Mouse (Mus musculus) liver, postnatal 0 days (tissue): ENCODE results near the gene Atic. TPM values are rescaled to one million over a fixed set of nuclear protein-coding genes. Genes with fewer than 3 reads are reported as not detected.
A peak's percentile ranks its signal among the peaks of the same experiment; 100 is the strongest.

ENCODE experiments used
- ATAC-seq: fragments of 200-750 bp; cut with Nextera tagmentation; 2 replicates; pipeline ENCODE4 v1.8.0; 2017; ENCODE audit warnings: mild to moderate bottlenecking, moderate library complexity
- DNase-seq: peaks from one replicate; pipeline ENCODE4 v3.0.0-alpha.2; 2016
- H3K27ac ChIP-seq: fragments of 300-500 bp; sonication (generic); 2 replicates; pipeline ENCODE4 v1.5.1; 2014; ENCODE audit warnings: antibody characterized with exemption, moderate library complexity, mild to moderate bottlenecking, low read depth
- H3K27me3 ChIP-seq: fragments of 300-500 bp; sonication (generic); 2 replicates; pipeline ENCODE4 v1.6.1; 2014; ENCODE audit warnings: low read length, control low read depth, mixed read lengths; ENCODE audit not compliant: insufficient read depth
- H3K36me3 ChIP-seq: fragments of 300-500 bp; sonication (generic); replicated peaks from 2 replicates; pipeline ENCODE4 v1.6.1; 2014; ENCODE audit warnings: mild to moderate bottlenecking, control low read depth, low read length, moderate library complexity, mixed read lengths; ENCODE audit not compliant: insufficient read depth
- H3K4me1 ChIP-seq: fragments of 300-500 bp; sonication (generic); 2 replicates; pipeline ENCODE4 v1.6.1; 2014; ENCODE audit warnings: antibody characterized with exemption, mild to moderate bottlenecking, control low read depth; ENCODE audit not compliant: insufficient read depth
- H3K4me2 ChIP-seq: fragments of 300-500 bp; sonication (generic); 2 replicates; pipeline ENCODE4 v1.6.1; 2014; ENCODE audit warnings: low read depth, mild to moderate bottlenecking, low read length, moderate library complexity, mixed read lengths
- H3K4me3 ChIP-seq: fragments of 300-500 bp; sonication (generic); 2 replicates; pipeline ENCODE4 v1.5.1; 2014; ENCODE audit warnings: low read depth, low read length
- H3K9ac ChIP-seq: fragments of 300-500 bp; sonication (generic); replicated peaks from 2 replicates; pipeline ENCODE4 v1.6.1; 2014; ENCODE audit warnings: mild to moderate bottlenecking, moderate library complexity
- H3K9me3 ChIP-seq: fragments of 300-500 bp; sonication (generic); 2 replicates; pipeline ENCODE4 v1.6.1; 2016; ENCODE audit warnings: mild to moderate bottlenecking, control low read depth, low read length, mixed read lengths
- CTCF ChIP-seq: sonication (generic); IDR thresholded peaks from 2 replicates; pipeline ENCODE4 v1.5.1; 2016; ENCODE audit warnings: antibody characterized with exemption, low read depth
- EP300 ChIP-seq: IDR thresholded peaks from 2 replicates; pipeline ENCODE4 v1.6.1; 2016; ENCODE audit warnings: antibody characterized with exemption, low read depth, mild to moderate bottlenecking
- WGBS: fragments of 180-500 bp; shearing (Covaris S2); extraction: QIAGEN DNeasy Blood & Tissue Kit; methylation state at CpG from one replicate; pipeline ENCODE4 v1.1.7; 2014; ENCODE audit not compliant: insufficient replicate concordance; 5-methylcytosine and 5-hydroxymethylcytosine counted together
- polyA plus RNA-seq: library from polyadenylated mRNA; unstranded; fragments of >200 nt; fragmentation: Nextera tagmentation; extraction: Ambion mirVana; gene quantifications from 2 replicates; pipeline ENCODE4 v1.2.1, GENCODE M21; 2015

The Atic gene
- polyA plus RNA-seq, 1 experiment from 2014 or later, result 22.2 TPM

DNA sequence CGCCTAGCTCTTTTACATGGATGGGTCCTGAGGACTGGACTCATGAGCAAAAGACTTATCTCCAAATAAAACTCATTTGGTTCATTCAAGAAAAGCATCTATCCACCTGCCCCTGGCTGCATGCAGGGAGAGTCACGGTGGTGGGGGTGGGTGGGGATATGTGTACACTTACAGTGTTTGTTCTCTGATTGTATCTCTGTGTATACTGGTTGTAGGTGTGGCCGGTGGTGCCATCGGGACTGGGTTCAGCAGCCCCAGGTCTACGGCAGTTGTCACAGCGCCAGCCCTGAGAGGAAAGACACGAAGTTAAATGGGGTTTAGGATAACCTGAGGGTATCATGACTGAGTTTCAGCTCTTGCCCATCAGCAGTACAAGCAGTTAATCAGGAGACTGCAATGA is 29.7 kb downstream of the Atic start:
- Histone ChIP-seq H3K36me3 (peaks cover 41% of the 10 kb centered on the region), H3K27me3 (no peaks in the 10 kb centered on the region), H3K27ac (no peak overlapping the region), H3K4me3 (no peak overlapping the region), H3K9ac (no peak overlapping the region), H3K4me1 (no peaks in the 10 kb centered on the region), H3K4me2 (no peak overlapping the region), H3K9me3 (no peaks in the 10 kb centered on the region)
- no peak for DNase-seq
- ATAC-seq, result no peak
- no peak for TF ChIP-seq CTCF
- TF ChIP-seq EP300, result no peak
- WGBS, result 69% methylated on average over 7 of the region's 7 CpGs

DNA sequence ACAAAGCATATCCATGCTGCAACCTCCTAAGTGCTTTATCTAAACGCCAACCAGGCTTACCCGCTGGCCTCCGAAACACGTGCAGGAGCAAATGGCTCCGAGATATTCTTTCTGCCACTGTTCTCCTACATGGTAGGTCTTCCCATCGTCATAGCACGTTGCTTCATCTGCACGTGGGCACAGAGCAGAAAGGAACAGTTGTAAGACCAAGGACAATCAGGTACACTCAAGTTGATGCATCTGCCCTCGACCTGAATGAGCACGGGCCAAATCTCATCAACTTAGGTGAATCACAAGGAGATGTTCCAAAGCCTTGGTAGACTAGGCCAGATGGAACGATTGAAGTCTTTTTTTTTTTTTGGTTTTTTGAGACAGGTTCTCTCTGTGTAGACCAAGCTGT is 33.1 kb downstream of the Atic start:
- no peak for ATAC-seq
- no peaks in the 10 kb centered on the region for H3K4me1 ChIP-seq
- WGBS, result 89% methylated on average over 11 of the region's 11 CpGs
- TF ChIP-seq CTCF (no peak), EP300 (no peak)
- H3K9ac ChIP-seq, result no peak overlapping the region
- DNase-seq, result no peak
- H3K36me3 ChIP-seq, result peaks cover 55% of the 10 kb centered on the region
- no peak overlapping the region for H3K27ac ChIP-seq
- no peaks in the 10 kb centered on the region for H3K9me3 ChIP-seq
- H3K27me3 ChIP-seq, result no peaks in the 10 kb centered on the region
- H3K4me3 ChIP-seq, result no peak overlapping the region
- no peak overlapping the region for H3K4me2 ChIP-seq

DNA sequence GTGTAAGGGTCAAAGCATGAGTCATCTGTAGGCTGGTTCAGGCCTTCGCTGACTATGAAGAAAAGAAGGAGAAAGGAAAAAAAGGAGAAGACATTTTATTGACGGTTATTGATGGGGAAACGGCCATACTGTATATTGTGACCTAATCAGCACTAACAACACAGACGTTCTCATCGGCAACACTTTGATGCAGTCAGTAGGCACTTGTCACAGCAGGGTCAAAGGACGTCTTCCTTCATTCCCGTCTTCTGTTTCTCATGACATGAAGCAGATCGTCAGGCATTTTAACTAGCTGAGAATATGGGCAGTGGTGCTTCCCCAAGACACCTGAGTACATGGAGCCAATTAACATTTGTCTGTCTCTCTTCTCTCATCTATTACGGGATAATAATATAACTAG is 36.2 kb downstream of the Atic start:
- WGBS, result 84% methylated on average over 9 of the region's 9 CpGs
- Histone ChIP-seq H3K36me3 (peaks cover 58% of the 10 kb centered on the region), H3K27me3 (no peaks in the 10 kb centered on the region), H3K4me3 (no peak overlapping the region), H3K27ac (no peak overlapping the region), H3K4me2 (no peak overlapping the region), H3K4me1 (no peaks in the 10 kb centered on the region), H3K9ac (no peak overlapping the region), H3K9me3 (no peaks in the 10 kb centered on the region)
- DNase-seq (no peak), ATAC-seq (no peak)
- TF ChIP-seq CTCF (no peak), EP300 (no peak)

DNA sequence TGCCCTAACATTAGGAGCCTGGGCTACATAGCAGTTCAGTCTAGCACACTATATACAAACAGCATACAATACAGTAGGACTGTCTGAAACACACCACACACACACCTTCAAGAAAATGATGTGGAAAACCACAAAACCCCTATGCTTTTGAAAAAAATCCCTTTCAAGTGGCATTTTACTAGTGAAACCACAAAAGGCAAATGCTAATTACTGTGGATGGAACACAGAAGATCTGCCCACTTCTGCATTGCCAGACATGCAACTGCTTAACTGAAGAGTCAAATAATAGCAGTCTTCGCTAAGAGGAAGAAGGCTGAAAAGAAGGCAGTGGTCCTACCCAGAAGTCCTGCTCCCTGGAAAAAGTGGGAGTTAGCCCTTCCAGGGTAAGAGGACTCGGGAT is 37.3 kb downstream of the Atic start:
- H3K4me3 ChIP-seq, result no peak overlapping the region
- no peaks in the 10 kb centered on the region for H3K9me3 ChIP-seq
- no peak for TF ChIP-seq EP300
- TF ChIP-seq CTCF, result no peak
- H3K4me1 ChIP-seq, result no peaks in the 10 kb centered on the region
- peaks cover 56% of the 10 kb centered on the region for H3K36me3 ChIP-seq
- no peak overlapping the region for H3K4me2 ChIP-seq
- H3K27ac ChIP-seq, result no peak overlapping the region
- ATAC-seq, result no peak
- no peak overlapping the region for H3K9ac ChIP-seq
- no peaks in the 10 kb centered on the region for H3K27me3 ChIP-seq
- no peak for DNase-seq
- WGBS, result 73% methylated on average over 2 of the region's 2 CpGs

DNA sequence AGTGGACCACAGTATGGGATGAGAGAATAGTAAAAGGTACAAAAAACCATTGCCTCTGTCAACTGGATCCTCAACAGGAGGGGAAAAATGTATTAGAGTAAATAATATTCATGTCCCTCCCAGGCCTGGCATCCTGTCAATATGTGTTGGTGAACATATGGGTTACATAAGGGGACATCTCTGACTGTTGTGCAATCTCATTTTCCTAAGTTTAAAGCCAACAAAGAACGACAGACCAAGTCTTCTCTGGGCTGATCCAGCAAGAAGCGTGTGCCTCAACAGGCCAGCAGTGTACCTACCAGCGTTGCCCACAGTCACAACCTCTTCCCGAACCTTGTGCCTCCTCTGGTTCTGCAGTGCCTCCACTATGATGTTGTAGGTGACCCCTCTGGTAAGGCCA is 38.4 kb downstream of the Atic start:
- 61% methylated on average over 4 of the region's 4 CpGs for WGBS
- Histone ChIP-seq H3K27me3 (no peaks in the 10 kb centered on the region), H3K27ac (no peak overlapping the region), H3K36me3 (peaks cover 55% of the 10 kb centered on the region), H3K4me3 (no peak overlapping the region), H3K9ac (no peak overlapping the region), H3K4me2 (no peak overlapping the region), H3K4me1 (no peaks in the 10 kb centered on the region), H3K9me3 (no peaks in the 10 kb centered on the region)
- no peak for TF ChIP-seq EP300
- no peak for TF ChIP-seq CTCF
- no peak for DNase-seq
- peak; percentile 9; the same call in 1 of the 2 replicates for ATAC-seq

DNA sequence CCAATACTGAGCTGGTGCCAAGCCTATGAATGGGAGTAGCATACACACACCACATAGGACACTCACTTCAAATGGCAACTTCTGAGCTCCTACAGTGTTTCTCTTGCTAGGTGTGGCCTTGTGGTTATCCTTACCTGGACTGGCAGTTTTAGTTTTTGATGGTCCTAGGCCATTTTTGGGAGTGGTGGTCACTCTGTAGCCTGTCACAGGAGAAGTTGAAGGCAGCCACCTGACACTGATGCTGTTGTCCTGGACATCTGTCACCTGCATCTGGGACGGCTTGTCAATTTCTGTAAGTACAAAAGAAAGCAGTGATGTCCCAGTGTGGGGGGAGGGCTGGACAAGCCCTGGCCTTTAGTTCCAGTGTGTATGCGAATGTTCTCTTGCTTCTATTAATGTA is 48.8 kb downstream of the Atic start:
- H3K9ac ChIP-seq, result no peak overlapping the region
- 81% methylated on average over 2 of the region's 2 CpGs for WGBS
- no peak for ATAC-seq

DNA sequence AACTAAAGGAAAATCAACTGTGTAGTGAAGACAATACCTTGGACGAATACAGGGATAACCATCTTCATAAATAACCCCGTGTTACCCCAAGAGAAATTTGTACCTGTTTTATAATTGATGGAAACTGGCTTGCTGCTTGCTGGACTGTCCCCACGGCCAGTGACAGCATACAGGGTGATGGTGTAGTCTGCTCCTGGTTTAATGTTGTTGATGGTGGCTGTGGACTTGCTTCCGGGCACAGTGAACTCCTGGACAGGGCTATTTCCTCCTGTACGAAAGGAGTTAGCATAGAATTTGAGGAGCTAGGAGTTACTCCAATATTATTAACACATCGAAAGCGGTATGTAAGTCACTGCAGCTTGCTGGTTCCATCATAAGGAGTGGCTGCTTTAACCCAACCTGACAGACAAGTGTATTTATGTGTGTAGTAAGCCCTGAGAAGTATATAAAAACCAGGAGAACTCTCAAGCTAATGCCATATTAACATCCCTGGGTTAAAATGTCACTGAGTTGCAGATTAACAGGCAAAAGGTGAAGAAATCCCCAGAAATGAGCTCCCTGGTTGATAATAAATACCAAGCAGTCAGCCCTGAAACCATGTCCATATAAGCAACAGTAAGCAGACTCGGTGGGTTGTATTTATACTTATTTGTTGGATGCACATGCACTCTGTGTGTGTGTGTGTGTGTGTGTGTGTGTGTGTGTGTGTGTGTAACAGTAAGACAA is 49.8 kb downstream of the Atic start:
- no peak overlapping the region for H3K4me3 ChIP-seq
- WGBS, result 83% methylated on average over 8 of the region's 8 CpGs
- no peaks in the 10 kb centered on the region for H3K27me3 ChIP-seq
- H3K9ac ChIP-seq, result no peak overlapping the region
- no peak overlapping the region for H3K4me2 ChIP-seq
- DNase-seq (no peak), ATAC-seq (no peak)
- H3K4me1 ChIP-seq, result no peaks in the 10 kb centered on the region
- H3K36me3 ChIP-seq, result peaks cover 49% of the 10 kb centered on the region
- H3K27ac ChIP-seq, result no peak overlapping the region
- no peaks in the 10 kb centered on the region for H3K9me3 ChIP-seq
- TF ChIP-seq CTCF, result no peak
- TF ChIP-seq EP300, result no peak

More for the DNA sequence above, 48.8 kb downstream of the Atic start:
- H3K4me1 ChIP-seq, result no peaks in the 10 kb centered on the region
- H3K9me3 ChIP-seq, result no peaks in the 10 kb centered on the region
- TF ChIP-seq CTCF (no peak), EP300 (no peak)
- no peaks in the 10 kb centered on the region for H3K27me3 ChIP-seq
- H3K36me3 ChIP-seq, result peaks cover 43% of the 10 kb centered on the region
- DNase-seq, result no peak
- H3K27ac ChIP-seq, result no peak overlapping the region
- H3K4me2 ChIP-seq, result no peak overlapping the region
- no peak overlapping the region for H3K4me3 ChIP-seq
